Mouse (Mus musculus) erythroblast, embryonic 14.5 days (primary cell): ENCODE measurements around the gene Ppm1l.

Source experiments
- GATA1 ChIP-seq: IDR thresholded peaks from 2 replicates; pipeline ENCODE4 v1.6.1; 2012; ENCODE audit warnings: low read length, inconsistent platforms, mixed read lengths
- TAL1 ChIP-seq: IDR thresholded peaks from 3 replicates; pipeline ENCODE4 v1.6.1; 2012; ENCODE audit warnings: low read length, inconsistent platforms, mixed read lengths

GRCm38 (mm10) chr3:69454330-69454729 lies 137.7 kb downstream of the Ppm1l start:
- TF ChIP-seq GATA1 = no peak
- no peak for TF ChIP-seq TAL1
